Mouse (Mus musculus) embryonic facial prominence, embryonic 11.5 days (tissue): ENCODE measurements around the gene Tfdp1. TPM values are rescaled to one million over a fixed set of nuclear protein-coding genes. Genes with fewer than 3 reads are reported as not detected.

ENCODE experiments used
- ATAC-seq: fragments of 200-750 bp; cut with Nextera tagmentation; replicated peaks from 2 replicates; pipeline ENCODE4 v1.8.0; 2017; ENCODE audit warnings: low read depth; ENCODE audit not compliant: insufficient number of reproducible peaks, low FRiP score, low TSS enrichment
- DNase-seq: peaks from one replicate; pipeline ENCODE4 v3.0.0-alpha.2; 2015; ENCODE audit warnings: low spot score
- H3K27ac ChIP-seq: fragments of 300-500 bp; sonication (generic); replicated peaks from 2 replicates; pipeline ENCODE4 v1.5.1; 2014; ENCODE audit warnings: mild to moderate bottlenecking, low read depth, low read length, control low read depth
- H3K27me3 ChIP-seq: fragments of 300-500 bp; sonication (generic); 2 replicates; pipeline ENCODE4 v1.6.1; 2014; ENCODE audit warnings: mild to moderate bottlenecking, low read length, moderate library complexity, mixed read lengths; ENCODE audit not compliant: control insufficient read depth, insufficient read depth
- H3K36me3 ChIP-seq: fragments of 300-500 bp; sonication (generic); replicated peaks from 2 replicates; pipeline ENCODE4 v1.6.1; 2014; ENCODE audit warnings: low read depth, mild to moderate bottlenecking, low read length, moderate library complexity, mixed read lengths; ENCODE audit not compliant: control insufficient read depth, insufficient read depth
- H3K4me1 ChIP-seq: fragments of 300-500 bp; sonication (generic); 2 replicates; pipeline ENCODE4 v1.6.1; 2014; ENCODE audit warnings: low read length, mixed read lengths; ENCODE audit not compliant: control insufficient read depth, insufficient read depth
- H3K4me2 ChIP-seq: fragments of 300-500 bp; sonication (generic); 2 replicates; pipeline ENCODE4 v1.6.1; 2014; ENCODE audit warnings: low read depth, mild to moderate bottlenecking, control low read depth, low read length, moderate library complexity
- H3K4me3 ChIP-seq: fragments of 300-500 bp; sonication (generic); 2 replicates; pipeline ENCODE4 v1.5.1; 2014; ENCODE audit warnings: low read depth, low read length, control low read depth
- H3K9ac ChIP-seq: fragments of 300-500 bp; sonication (generic); replicated peaks from 2 replicates; pipeline ENCODE4 v1.6.1; 2014; ENCODE audit warnings: mild to moderate bottlenecking, control low read depth, low read length
- H3K9me3 ChIP-seq: fragments of 300-500 bp; sonication (generic); replicated peaks from 2 replicates; pipeline ENCODE4 v1.6.1; 2016; ENCODE audit warnings: mild to moderate bottlenecking, low read length, inconsistent platforms, mixed read lengths; ENCODE audit not compliant: control insufficient read depth
- WGBS: fragments of 180-500 bp; shearing (Covaris S2); extraction: QIAGEN DNeasy Blood & Tissue Kit; methylation state at CpG from one replicate; pipeline ENCODE4 v1.1.7; 2014; 5-methylcytosine and 5-hydroxymethylcytosine counted together
- polyA plus RNA-seq: library from polyadenylated mRNA; unstranded; fragments of >200 nt; fragmentation: Nextera tagmentation; extraction: Ambion mirVana; gene quantifications from 2 replicates; pipeline ENCODE4 v1.2.1, GENCODE M21; 2014

The Tfdp1 gene
- polyA plus RNA-seq, 1 experiment from 2014 or later: 237 TPM

DNA sequence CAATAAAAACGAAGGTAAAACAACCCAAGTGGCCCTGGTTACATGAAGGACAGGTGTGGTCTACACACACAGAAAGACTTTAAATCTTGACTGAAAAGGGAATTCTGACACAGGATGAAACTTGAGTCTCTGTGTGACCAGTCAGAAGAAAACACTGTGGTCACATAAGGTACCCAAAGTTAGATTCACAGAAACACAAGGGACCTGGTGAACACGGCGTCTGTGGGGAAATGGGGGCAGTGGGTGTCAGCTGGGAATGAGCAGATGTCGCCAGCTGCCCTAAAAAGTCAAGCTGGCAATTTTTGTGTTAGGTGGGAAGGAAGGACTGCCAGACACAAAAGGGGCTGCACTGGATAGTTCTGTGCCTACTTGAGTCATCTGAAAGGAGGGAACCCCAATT lies 44.4 kb downstream of the Tfdp1 start:
- ATAC-seq (no peak), DNase-seq (no peak)
- no peaks in the 10 kb centered on the region for H3K27me3 ChIP-seq
- peaks cover 8% of the 10 kb centered on the region for H3K36me3 ChIP-seq
- no peak overlapping the region for H3K4me2 ChIP-seq
- H3K9me3 ChIP-seq: no peaks in the 10 kb centered on the region
- no peak overlapping the region for H3K4me3 ChIP-seq
- 93% methylated on average over 4 of the region's 4 CpGs for WGBS
- no peak overlapping the region for H3K9ac ChIP-seq
- H3K27ac ChIP-seq: no peak overlapping the region
- H3K4me1 ChIP-seq: no peaks in the 10 kb centered on the region

GRCm38 (mm10) chr8:13386366-13386765 lies 47.8 kb downstream of the Tfdp1 start:
- H3K4me3 ChIP-seq: no peak overlapping the region
- ATAC-seq: no peak
- no peaks in the 10 kb centered on the region for H3K27me3 ChIP-seq
- H3K27ac ChIP-seq: no peak overlapping the region
- no peak overlapping the region for H3K4me2 ChIP-seq
- no peak for DNase-seq
- H3K4me1 ChIP-seq: no peaks in the 10 kb centered on the region
- WGBS: 71% methylated on average over 13 of the region's 13 CpGs
- H3K9me3 ChIP-seq: no peaks in the 10 kb centered on the region
- no peaks in the 10 kb centered on the region for H3K36me3 ChIP-seq
- H3K9ac ChIP-seq: no peak overlapping the region

- WGBS: 85% methylated on average over 8 of the region's 8 CpGs
Observed at GRCm38 (mm10) chr8:13387728-13388127, 49.2 kb downstream of the Tfdp1 start.

GRCm38 (mm10) chr8:13388744-13389143 lies 50.2 kb downstream of the Tfdp1 start:
- H3K9ac ChIP-seq: no peak overlapping the region
- no peak overlapping the region for H3K4me2 ChIP-seq
- no peak for DNase-seq
- no peaks in the 10 kb centered on the region for H3K4me1 ChIP-seq
- no peak overlapping the region for H3K4me3 ChIP-seq
- no peaks in the 10 kb centered on the region for H3K27me3 ChIP-seq
- ATAC-seq: no peak
- whole genome bisulfite sequencing: 68% methylated on average over 2 of the region's 2 CpGs
- no peaks in the 10 kb centered on the region for H3K36me3 ChIP-seq
- no peaks in the 10 kb centered on the region for H3K9me3 ChIP-seq
- H3K27ac ChIP-seq: no peak overlapping the region

More at GRCm38 (mm10) chr8:13387728-13388127, 49.2 kb downstream of the Tfdp1 start:
- Histone ChIP-seq H3K27ac (no peak overlapping the region), H3K4me3 (no peak overlapping the region), H3K36me3 (no peaks in the 10 kb centered on the region), H3K27me3 (no peaks in the 10 kb centered on the region), H3K9ac (no peak overlapping the region), H3K4me1 (no peaks in the 10 kb centered on the region), H3K9me3 (no peaks in the 10 kb centered on the region), H3K4me2 (no peak overlapping the region)
- ATAC-seq: no peak
- DNase-seq: no peak

DNA sequence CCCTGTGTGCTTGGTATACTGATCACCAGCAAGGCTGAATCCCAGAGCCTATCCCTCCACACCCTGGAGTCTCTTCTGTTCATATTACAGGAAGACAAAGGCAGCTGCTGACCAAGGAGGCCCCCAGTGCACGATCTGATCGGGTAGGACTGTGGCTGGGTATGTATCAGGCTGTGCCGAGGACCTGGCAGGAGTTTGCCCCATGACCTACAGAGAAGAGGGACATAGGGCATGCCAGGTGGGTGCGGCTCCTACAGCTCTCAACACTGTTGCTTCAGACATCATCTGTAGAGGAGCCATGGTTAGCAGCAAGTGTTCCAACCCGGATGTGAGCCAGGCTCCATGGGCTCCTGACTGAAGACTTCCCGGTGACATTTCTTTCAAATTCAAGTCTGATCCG lies 55.3 kb downstream of the Tfdp1 start:
- Histone ChIP-seq H3K27ac (no peak overlapping the region), H3K4me2 (no peak overlapping the region), H3K36me3 (no peaks in the 10 kb centered on the region), H3K4me1 (no peaks in the 10 kb centered on the region), H3K9ac (no peak overlapping the region), H3K27me3 (no peaks in the 10 kb centered on the region), H3K9me3 (no peaks in the 10 kb centered on the region), H3K4me3 (no peak overlapping the region)
- ATAC-seq (no peak), DNase-seq (no peak)
- 88% methylated on average over 7 of the region's 7 CpGs for WGBS

- Histone ChIP-seq H3K27ac (no peak within 1 kb of the TSS), H3K4me1 (no peaks in the 10 kb centered on the region), H3K4me3 (no peak within 1 kb of the TSS), H3K27me3 (no peaks in the 10 kb centered on the region), H3K9me3 (no peaks in the 10 kb centered on the region), H3K36me3 (no peaks in the 10 kb centered on the region), H3K9ac (no peak within 1 kb of the TSS), H3K4me2 (no peak within 1 kb of the TSS)
- ATAC-seq (no peak), DNase-seq (no peak)
- WGBS: 82% methylated on average over 5 of the region's 5 CpGs
Observed at GRCm38 (mm10) chr8:13396725-13397124, 58.2 kb downstream of the Tfdp1 start, which contains the start of gene Atp4b. Gene Atp4b, minus strand, starts transcription at chr8:13396825.

DNA sequence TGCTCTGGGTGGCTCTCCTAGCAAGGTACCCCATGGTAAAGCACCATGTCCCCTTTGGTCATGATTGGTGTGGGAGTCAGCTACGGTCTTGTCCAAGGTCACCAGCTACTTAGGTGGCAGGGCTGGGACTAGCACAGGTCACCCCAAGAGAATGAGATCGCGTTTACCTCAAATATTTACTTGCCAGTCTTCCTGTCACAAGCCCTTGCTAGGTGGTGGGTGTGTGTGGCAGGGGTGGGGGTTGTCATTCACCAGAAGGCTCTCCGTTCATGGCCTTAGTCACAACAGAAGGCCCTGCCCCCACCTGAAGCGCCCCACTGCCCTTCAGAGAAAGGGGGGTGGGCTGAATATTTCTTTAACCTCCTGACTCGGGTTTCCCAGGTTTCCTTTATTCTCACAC lies 65.0 kb downstream of the Tfdp1 start:
- Histone ChIP-seq H3K4me1 (no peaks in the 10 kb centered on the region), H3K9me3 (no peaks in the 10 kb centered on the region), H3K27me3 (no peaks in the 10 kb centered on the region), H3K36me3 (no peaks in the 10 kb centered on the region), H3K9ac (no peak overlapping the region), H3K4me2 (no peak overlapping the region), H3K4me3 (no peak overlapping the region), H3K27ac (no peak overlapping the region)
- DNase-seq (no peak), ATAC-seq (no peak)
- WGBS: 69% methylated on average over 6 of the region's 6 CpGs

GRCm38 (mm10) chr8:13404666-13405131 lies 66.1 kb downstream of the Tfdp1 start, which contains the start of gene Grk1:
Gene Grk1, plus strand, starts transcription at chr8:13405081.
- WGBS: 86% methylated on average over 5 of the region's 5 CpGs
- Histone ChIP-seq H3K4me2 (no peak within 1 kb of the TSS), H3K27me3 (no peaks in the 10 kb centered on the region), H3K27ac (no peak within 1 kb of the TSS), H3K4me3 (no peak within 1 kb of the TSS), H3K9me3 (no peaks in the 10 kb centered on the region), H3K4me1 (no peaks in the 10 kb centered on the region), H3K36me3 (no peaks in the 10 kb centered on the region), H3K9ac (no peak within 1 kb of the TSS)
- ATAC-seq (no peak), DNase-seq (no peak)
